Mouse (Mus musculus) stomach, postnatal 0 days (tissue): ENCODE measurements around the gene Dmwd. TPM values are rescaled to one million over a fixed set of nuclear protein-coding genes. Genes with fewer than 3 reads are reported as not detected.

Experiments
- ATAC-seq: fragments of 200-750 bp; cut with Nextera tagmentation; 2 replicates; pipeline ENCODE4 v1.8.0; 2017; ENCODE audit not compliant: low FRiP score, low TSS enrichment
- DNase-seq: peaks from one replicate; pipeline ENCODE4 v3.0.0-alpha.2; 2016; ENCODE audit warnings: low spot score
- H3K27ac ChIP-seq: fragments of 300-500 bp; sonication (generic); replicated peaks from 2 replicates; pipeline ENCODE4 v1.5.1; 2014; ENCODE audit warnings: mild to moderate bottlenecking, control low read depth
- H3K27me3 ChIP-seq: fragments of 300-500 bp; sonication (generic); 2 replicates; pipeline ENCODE4 v1.6.1; 2014; ENCODE audit warnings: low read length; ENCODE audit not compliant: control insufficient read depth, insufficient read depth
- H3K36me3 ChIP-seq: fragments of 300-500 bp; sonication (generic); 2 replicates; pipeline ENCODE4 v1.6.1; 2014; ENCODE audit warnings: low read length, mixed read lengths; ENCODE audit not compliant: control insufficient read depth, insufficient read depth
- H3K4me1 ChIP-seq: fragments of 300-500 bp; sonication (generic); replicated peaks from 2 replicates; pipeline ENCODE4 v1.6.1; 2014; ENCODE audit warnings: antibody characterized with exemption; ENCODE audit not compliant: control insufficient read depth, insufficient read depth
- H3K4me2 ChIP-seq: fragments of 300-500 bp; sonication (generic); replicated peaks from 2 replicates; pipeline ENCODE4 v1.6.1; 2014; ENCODE audit warnings: low read depth, mild to moderate bottlenecking, control low read depth, moderate library complexity
- H3K4me3 ChIP-seq: fragments of 300-500 bp; sonication (generic); 2 replicates; pipeline ENCODE4 v1.5.1; 2014; ENCODE audit warnings: low read depth, low read length, control low read depth
- H3K9ac ChIP-seq: fragments of 300-500 bp; sonication (generic); 2 replicates; pipeline ENCODE4 v1.6.1; 2014; ENCODE audit warnings: mild to moderate bottlenecking, low read length, control low read depth, mixed read lengths
- H3K9me3 ChIP-seq: fragments of 300-500 bp; sonication (generic); 2 replicates; pipeline ENCODE4 v1.6.1; 2016; ENCODE audit warnings: low read length; ENCODE audit not compliant: control insufficient read depth
- CTCF ChIP-seq: IDR thresholded peaks from 2 replicates; pipeline ENCODE4 v1.5.1; 2016; ENCODE audit warnings: antibody characterized with exemption, low read depth, mild to moderate bottlenecking, moderate library complexity
- EP300 ChIP-seq: optimal IDR thresholded peaks from 2 replicates; pipeline ENCODE3; 2016; ENCODE audit warnings: antibody characterized with exemption
- WGBS: fragments of 180-500 bp; shearing (Covaris S2); extraction: QIAGEN DNeasy Blood & Tissue Kit; methylation state at CpG from one replicate; pipeline ENCODE4 v1.1.7; 2014; 5-methylcytosine and 5-hydroxymethylcytosine counted together
- polyA plus RNA-seq: library from polyadenylated mRNA; unstranded; fragments of >200 nt; fragmentation: Nextera tagmentation; extraction: Ambion mirVana; gene quantifications from 2 replicates; pipeline ENCODE4 v1.2.1, GENCODE M21; 2015

The Dmwd gene
- polyA plus RNA-seq, 1 experiment from 2014 or later, result 4.5 TPM

GRCm38 (mm10) chr7:19097217-19097616, 21.2 kb downstream of the Dmwd start:
- Histone ChIP-seq H3K9me3 (no peaks in the 10 kb centered on the region), H3K27ac (no peak overlapping the region), H3K4me1 (peaks cover 7% of the 10 kb centered on the region; the same call in 1 of the 2 replicates), H3K36me3 (peaks cover 5% of the 10 kb centered on the region; the same call in 1 of the 2 replicates), H3K4me2 (no peak overlapping the region), H3K27me3 (no peaks in the 10 kb centered on the region), H3K4me3 (no peak overlapping the region), H3K9ac (0 out of 2 replicates have a peak overlapping the region, but pooled peaks have one; percentile 8)
- DNase-seq (no peak), ATAC-seq (no peak)
- 0 out of 2 replicates have a peak, but pooled peaks have one; percentile 7 for TF ChIP-seq CTCF
- no peak for TF ChIP-seq EP300
- 26% methylated on average over 2 of the region's 2 CpGs for WGBS

DNA sequence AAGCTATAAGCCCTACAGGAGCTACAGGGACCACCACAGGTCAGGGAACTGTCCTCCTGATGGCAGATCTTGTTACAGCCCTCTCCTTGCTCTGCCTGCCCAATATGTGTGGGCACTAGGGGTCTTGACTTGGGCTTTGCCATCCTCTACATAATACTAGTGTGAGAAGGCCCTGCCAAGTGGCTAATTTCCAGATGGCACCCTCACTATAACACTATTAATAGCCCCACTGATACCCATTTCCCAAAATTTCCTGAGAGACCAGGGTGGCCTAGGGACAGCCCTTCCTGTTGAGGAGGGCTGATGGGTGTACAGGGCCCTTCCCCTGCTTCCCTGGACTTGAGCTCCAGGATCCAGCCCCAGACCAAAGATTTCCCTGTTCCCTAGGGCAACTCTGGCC, 21.8 kb downstream of the Dmwd start:
- H3K4me1 ChIP-seq, result peaks cover 7% of the 10 kb centered on the region; the same call in 1 of the 2 replicates
- H3K9me3 ChIP-seq, result no peaks in the 10 kb centered on the region
- DNase-seq (no peak), ATAC-seq (no peak)
- no peak overlapping the region for H3K4me3 ChIP-seq
- no peaks in the 10 kb centered on the region for H3K27me3 ChIP-seq
- no peak overlapping the region for H3K4me2 ChIP-seq
- no peak for TF ChIP-seq CTCF
- no peak for TF ChIP-seq EP300
- H3K27ac ChIP-seq, result no peak overlapping the region
- H3K36me3 ChIP-seq, result peaks cover 5% of the 10 kb centered on the region; the same call in 1 of the 2 replicates
- no peak overlapping the region for H3K9ac ChIP-seq

DNA sequence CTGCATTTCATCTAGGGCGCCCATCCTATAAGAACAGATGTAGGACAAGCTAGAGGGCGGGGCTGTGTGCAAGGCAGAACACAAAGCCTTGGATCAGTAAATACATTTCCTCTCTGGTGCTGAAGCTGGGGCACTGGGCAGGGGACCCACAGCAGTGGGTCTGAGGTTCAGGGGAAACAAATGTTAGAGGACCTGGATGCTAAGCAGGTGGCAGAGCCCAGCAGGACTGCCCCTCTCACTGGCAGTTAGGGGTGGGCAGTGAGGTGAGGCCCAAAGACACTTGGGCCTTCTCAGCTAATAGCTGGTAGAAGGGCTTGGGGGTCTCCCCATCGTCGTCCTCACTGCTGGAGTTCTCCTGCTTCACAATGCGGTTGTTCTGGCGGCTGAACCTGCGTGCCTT, 22.8 kb downstream of the Dmwd start:
- H3K27ac ChIP-seq, result no peak overlapping the region
- 80% methylated on average over 7 of the region's 7 CpGs for WGBS
- no peak for TF ChIP-seq CTCF
- TF ChIP-seq EP300, result no peak
- H3K4me1 ChIP-seq, result peaks cover 7% of the 10 kb centered on the region; the same call in 1 of the 2 replicates
- H3K36me3 ChIP-seq, result peaks cover 5% of the 10 kb centered on the region; the same call in 1 of the 2 replicates
- ATAC-seq (no peak), DNase-seq (no peak)
- no peaks in the 10 kb centered on the region for H3K27me3 ChIP-seq
- H3K9ac ChIP-seq, result no peak overlapping the region
- no peak overlapping the region for H3K4me3 ChIP-seq
- H3K4me2 ChIP-seq, result no peak overlapping the region
- H3K9me3 ChIP-seq, result no peaks in the 10 kb centered on the region

DNA sequence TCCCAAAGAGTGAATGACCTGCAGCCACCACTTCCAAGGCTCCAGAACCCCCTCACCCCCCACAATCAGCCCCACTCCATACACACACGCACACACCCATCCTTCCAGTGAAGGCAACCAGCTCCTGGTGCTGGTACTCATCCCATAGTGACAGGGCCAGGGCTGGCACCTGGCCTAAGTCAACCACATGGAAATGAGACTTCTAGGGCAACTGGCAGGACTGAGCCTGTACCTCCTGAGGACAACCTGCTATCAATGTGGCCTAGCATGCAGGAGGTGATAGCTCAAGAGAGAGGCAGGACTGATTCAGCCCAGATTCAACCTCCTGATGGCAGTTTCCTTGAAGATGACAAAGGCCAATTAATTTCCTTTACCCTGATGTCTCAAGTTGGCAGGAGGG, 24.3 kb downstream of the Dmwd start:
- Histone ChIP-seq H3K27me3 (no peaks in the 10 kb centered on the region), H3K4me2 (no peak overlapping the region), H3K9ac (no peak overlapping the region), H3K9me3 (no peaks in the 10 kb centered on the region), H3K4me3 (no peak overlapping the region), H3K27ac (no peak overlapping the region), H3K4me1 (peaks cover 7% of the 10 kb centered on the region; the same call in 1 of the 2 replicates), H3K36me3 (peaks cover 5% of the 10 kb centered on the region; the same call in 1 of the 2 replicates)
- TF ChIP-seq EP300 (no peak), CTCF (no peak)
- no peak for ATAC-seq
- 75% methylated on average over 1 of the region's 1 CpGs for WGBS
- DNase-seq, result no peak

GRCm38 (mm10) chr7:19103741-19104140, 27.7 kb downstream of the Dmwd start:
- no peaks in the 10 kb centered on the region for H3K27me3 ChIP-seq
- TF ChIP-seq CTCF, result no peak
- H3K36me3 ChIP-seq, result no peaks in the 10 kb centered on the region
- H3K4me2 ChIP-seq, result no peak overlapping the region
- no peaks in the 10 kb centered on the region for H3K9me3 ChIP-seq
- no peak overlapping the region for H3K4me3 ChIP-seq
- no peak overlapping the region for H3K27ac ChIP-seq
- DNase-seq, result no peak
- ATAC-seq, result no peak
- H3K9ac ChIP-seq, result no peak overlapping the region
- H3K4me1 ChIP-seq, result no peaks in the 10 kb centered on the region

DNA sequence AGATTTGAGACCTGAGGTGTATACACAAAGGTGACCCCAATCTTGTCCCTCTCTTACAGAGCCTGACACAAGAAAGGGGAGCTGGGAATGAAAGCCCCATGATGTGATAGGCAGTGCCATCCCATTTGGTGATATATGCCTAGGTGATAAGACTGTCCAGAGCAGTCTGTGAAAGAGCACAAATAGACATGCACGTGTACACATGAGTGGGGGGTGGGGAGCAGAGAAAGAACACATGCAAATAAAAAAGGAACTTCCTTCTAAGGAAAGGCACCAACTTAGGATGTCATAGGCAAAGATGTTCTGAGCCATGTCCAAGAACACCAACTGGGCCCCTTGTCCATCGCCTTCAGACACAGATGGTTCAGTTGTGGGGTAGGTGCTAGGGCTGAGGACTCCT, 28.5 kb downstream of the Dmwd start:
- no peak for ATAC-seq
- WGBS, result 77% methylated on average over 2 of the region's 2 CpGs

More for the DNA sequence above, 28.5 kb downstream of the Dmwd start:
- Histone ChIP-seq H3K9me3 (no peaks in the 10 kb centered on the region), H3K27me3 (no peaks in the 10 kb centered on the region), H3K27ac (no peak overlapping the region), H3K4me2 (no peak overlapping the region), H3K4me1 (no peaks in the 10 kb centered on the region), H3K9ac (no peak overlapping the region), H3K36me3 (no peaks in the 10 kb centered on the region), H3K4me3 (no peak overlapping the region)
- no peak for DNase-seq
- TF ChIP-seq EP300 (no peak), CTCF (no peak)
